Mouse (Mus musculus) kidney, adult 2 months (tissue): ENCODE results near the gene Gm49321. TPM values are rescaled to one million over a fixed set of nuclear protein-coding genes. Genes with fewer than 3 reads are reported as not detected.

Experiments used
- DNase-seq: peaks from one replicate; pipeline ENCODE4 v3.0.0; 2021
- H3K27ac ChIP-seq: fragments of 200-500 bp; 2 replicates; pipeline ENCODE4 v1.5.1; 2012; ENCODE audit warnings: low read depth, low read length, control low read depth, inconsistent platforms; ENCODE audit not compliant: insufficient read depth
- H3K27me3 ChIP-seq: fragments of 200-500 bp; replicated peaks from 2 replicates; pipeline ENCODE4 v1.6.1; 2012; ENCODE audit warnings: mild to moderate bottlenecking, moderate library complexity, low read length, inconsistent platforms; ENCODE audit not compliant: control insufficient read depth, insufficient read depth
- H3K36me3 ChIP-seq: fragments of 200-500 bp; 2 replicates; pipeline ENCODE4 v1.6.1; 2012; ENCODE audit warnings: mild to moderate bottlenecking, moderate library complexity, low read length, inconsistent platforms; ENCODE audit not compliant: control insufficient read depth, insufficient read depth
- H3K4me1 ChIP-seq: fragments of 200-500 bp; 2 replicates; pipeline ENCODE4 v1.6.1; 2011; ENCODE audit warnings: low read length; ENCODE audit not compliant: control insufficient read depth, insufficient read depth
- H3K4me3 ChIP-seq: fragments of 200-500 bp; 2 replicates; pipeline ENCODE4 v1.5.1; 2011; ENCODE audit warnings: mild to moderate bottlenecking, low read depth, low read length, control low read depth; ENCODE audit not compliant: insufficient read depth
- CTCF ChIP-seq: fragments of 200-500 bp; conservative IDR thresholded peaks from 2 replicates; pipeline ENCODE4 v1.5.1; 2011; ENCODE audit warnings: low read depth, mild to moderate bottlenecking, control low read depth, low read length, moderate library complexity, mixed read lengths; ENCODE audit not compliant: insufficient read depth, insufficient read length
- POLR2A ChIP-seq: fragments of 200-500 bp; IDR thresholded peaks from one replicate; pipeline ENCODE4 v1.6.1; 2011; ENCODE audit warnings: low read depth, low read length, control low read depth
- WGBS: fragments of 180-500 bp; shearing (Covaris S2); methylation state at CpG from one replicate; pipeline ENCODE4 v1.1.7; 2018; 5-methylcytosine and 5-hydroxymethylcytosine counted together
- polyA plus RNA-seq: library from polyadenylated mRNA; depleted of rRNA; stranded (reverse); fragments of >200 nt; gene quantifications from 2 replicates; pipeline ENCODE4 v1.2.3, GENCODE M21; 2012; rRNA removed

Gene Gm49321
- polyA plus RNA-seq, 1 experiment, result not detected

GRCm38 (mm10) chr12:74013739-74014138 is 76.3 kb downstream of the Gm49321 start:
- Histone ChIP-seq H3K27me3 (no peaks in the 10 kb centered on the region), H3K4me3 (no peak overlapping the region), H3K27ac (no peak overlapping the region), H3K36me3 (no peaks in the 10 kb centered on the region), H3K4me1 (no peaks in the 10 kb centered on the region; the same call in 1 of the 2 replicates)
- peak; percentile 79 for DNase-seq
- 3% methylated on average over 6 of the region's 6 CpGs for WGBS
- peak; percentile 99 for TF ChIP-seq CTCF
- no peak for TF ChIP-seq POLR2A

DNA sequence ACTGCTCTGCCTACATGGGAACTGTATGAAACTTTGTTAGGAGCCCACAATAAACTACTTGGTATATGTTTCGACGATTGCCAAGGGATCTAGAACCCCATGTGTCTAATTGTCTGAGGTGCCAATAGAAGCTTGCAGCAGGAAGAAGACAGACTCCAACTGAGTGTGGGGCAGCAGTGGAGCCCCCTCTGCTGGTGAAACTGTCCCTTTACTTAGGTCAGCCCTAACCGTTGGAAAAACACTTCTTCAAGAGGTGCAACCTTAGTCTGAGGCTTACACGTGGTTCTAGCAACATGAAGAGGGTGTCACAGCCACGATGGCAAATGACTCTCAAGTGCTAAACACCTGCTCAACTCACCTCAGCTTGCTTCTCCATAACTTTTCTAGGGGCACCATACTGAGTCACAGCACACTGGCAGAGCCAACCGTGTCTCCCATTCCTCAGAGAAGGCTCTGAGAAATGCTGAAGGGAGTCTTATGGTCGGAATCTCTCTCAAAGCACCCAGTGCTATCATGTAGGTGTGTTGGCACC is 77.4 kb downstream of the Gm49321 start:
- Histone ChIP-seq H3K4me3 (no peak overlapping the region), H3K4me1 (no peaks in the 10 kb centered on the region; the same call in 1 of the 2 replicates), H3K36me3 (no peaks in the 10 kb centered on the region), H3K27me3 (no peaks in the 10 kb centered on the region), H3K27ac (no peak overlapping the region)
- WGBS, result 53% methylated on average over 7 of the region's 7 CpGs
- TF ChIP-seq POLR2A, result no peak
- peak; percentile 31; the same call in 1 of the 2 replicates for TF ChIP-seq CTCF
- DNase-seq, result peak; percentile 35

- Histone ChIP-seq H3K27me3 (no peaks in the 10 kb centered on the region), H3K4me1 (no peaks in the 10 kb centered on the region; the same call in 1 of the 2 replicates), H3K27ac (no peak overlapping the region), H3K4me3 (no peak overlapping the region), H3K36me3 (no peaks in the 10 kb centered on the region)
- TF ChIP-seq CTCF, result no peak
- TF ChIP-seq POLR2A, result no peak
- WGBS, result 75% methylated on average over 5 of the region's 5 CpGs
- DNase-seq, result no peak
Observed at GRCm38 (mm10) chr12:74015491-74015890, 78.0 kb downstream of the Gm49321 start.

Other genes with a start within 250 kb of the Gm49321 start
- gene Hif1a, start 36.3 kb upstream of the Gm49321 start, polyA plus RNA-seq, result 18.6 and 20.6 TPM in 2 replicates
- gene Snapc1, start 26.8 kb downstream of the Gm49321 start, polyA plus RNA-seq, result 8.2 and 9.2 TPM in 2 replicates
- 0.02 and 0.04 TPM in 2 replicates for gene Syt16, start 60.0 kb downstream of the Gm49321 start, polyA plus RNA-seq